Mouse (Mus musculus) myocyte (in vitro differentiated cells): ENCODE measurements at regions not wholly inside any gene's neighbourhood (a gene's known extent, or its start where the extent isn't known, plus 50 kb on each side); places are given as distances from the start of the nearest gene placed in this dataset.

ENCODE experiments used
- E2F4 ChIP-seq: IDR thresholded peaks from one replicate; pipeline ENCODE4 v1.6.1; 2011; ENCODE audit warnings: mild to moderate bottlenecking, control low read depth, moderate library complexity; ENCODE audit not compliant: insufficient read depth
- MAX ChIP-seq: IDR thresholded peaks from one replicate; pipeline ENCODE4 v1.6.1; 2011; ENCODE audit warnings: low read depth, mild to moderate bottlenecking, control low read depth
- MYOD1 ChIP-seq, 3 experiments: IDR thresholded peaks; one replicate each; pipeline ENCODE4 v1.6.1; 2011; ENCODE audit warnings: control low read depth in 2 of 3, low read depth in 2 of 3, mild to moderate bottlenecking in 2 of 3, moderate library complexity in 1 of 3; ENCODE audit not compliant: insufficient read length in 2 of 3, control insufficient read depth in 1 of 3
- POLR2A ChIP-seq: IDR thresholded peaks from one replicate; pipeline ENCODE4 v1.6.1; 2011; ENCODE audit warnings: low read depth, mild to moderate bottlenecking, control low read depth, moderate library complexity; ENCODE audit not compliant: insufficient read length
- POLR2AphosphoS2 ChIP-seq: IDR thresholded peaks from one replicate; pipeline ENCODE4 v1.6.1; 2011; ENCODE audit warnings: low read depth, control low read depth; ENCODE audit not compliant: insufficient read length
- SRF ChIP-seq: IDR thresholded peaks from one replicate; pipeline ENCODE4 v1.6.1; 2011; ENCODE audit warnings: low read depth; ENCODE audit not compliant: control insufficient read depth, insufficient read length
- TCF12 ChIP-seq: IDR thresholded peaks from one replicate; pipeline ENCODE4 v1.6.1; 2011; ENCODE audit warnings: mild to moderate bottlenecking, control low read depth; ENCODE audit not compliant: poor library complexity, insufficient read depth, severe bottlenecking
- TCF3 ChIP-seq: IDR thresholded peaks from one replicate; pipeline ENCODE4 v1.6.1; 2011; ENCODE audit warnings: low read depth, control low read depth; ENCODE audit not compliant: insufficient read length

GRCm38 (mm10) chr2:75119599-75119998 lies 294.0 kb downstream of the Mtx2 start:
- TF ChIP-seq POLR2AphosphoS2 (no peak), POLR2A (no peak), MAX (no peak), MYOD1 (IDR thresholded peaks at IDR 0.05; ENCODE audit: control insufficient read depth in 1 of 3, insufficient read length in 2 of 3, low read depth in 2 of 3) (no peak), TCF3 (no peak), SRF (no peak), E2F4 (no peak), TCF12 (no peak)
